Mouse (Mus musculus): ENCODE measurements around the gene 4921507P07Rik. TPM values are rescaled to one million over a fixed set of nuclear protein-coding genes. Genes with fewer than 3 reads are reported as not detected.
"Not testable (repeated sequence)": the region's sequence is repeated elsewhere in the genome, so short reads cannot be mapped to it uniquely, and the experiment has no call there.

The 4921507P07Rik gene
- 0.26 and 0.49 TPM in 2 replicates for polyA plus RNA-seq (2015; fragmentation: Nextera tagmentation; extraction: Ambion mirVana)

GRCm38 (mm10) chr6:50596301-50597211 is at the start of gene 4921507P07Rik:
TSS of gene 4921507P07Rik (minus strand) at chr6:50596632.
- Histone ChIP-seq H3K4me1 (peaks cover 15% of the 10 kb centered on the region; the same call in 1 of the 2 replicates), H3K9ac (peak within 1 kb of the TSS; percentile 35), H3K36me3 (no peaks in the 10 kb centered on the region), H3K27ac (replicated peaks) (no peak within 1 kb of the TSS), H3K4me3 (replicated peaks) (peak within 1 kb of the TSS; percentile 59), H3K27me3 (no peaks in the 10 kb centered on the region), H3K4me2 (replicated peaks) (peak within 1 kb of the TSS; percentile 99), H3K9me3 (replicated peaks) (no peaks in the 10 kb centered on the region)
- 1% methylated on average over 62 of the region's 62 CpGs for WGBS
- peak; percentile 97 for ATAC-seq (ENCODE audit: insufficient number of reproducible peaks, low FRiP score, low TSS enrichment, low read depth)

GRCm38 (mm10) chr6:50644701-50645100 is 48.3 kb upstream of the 4921507P07Rik start:
- ATAC-seq (ENCODE audit: insufficient number of reproducible peaks, low FRiP score, low TSS enrichment, low read depth): no peak
- Histone ChIP-seq H3K27me3 (no peaks in the 10 kb centered on the region), H3K4me2 (replicated peaks) (no peak overlapping the region), H3K9ac (no peak overlapping the region), H3K9me3 (replicated peaks) (no peaks in the 10 kb centered on the region), H3K4me1 (peaks cover 18% of the 10 kb centered on the region; the same call in 1 of the 2 replicates), H3K4me3 (replicated peaks) (no peak overlapping the region), H3K36me3 (no peaks in the 10 kb centered on the region), H3K27ac (replicated peaks) (no peak overlapping the region)
- WGBS: 41% methylated on average over 3 of the region's 3 CpGs

- Histone ChIP-seq H3K27me3 (no peaks in the 10 kb centered on the region), H3K4me3 (replicated peaks) (no peak overlapping the region), H3K4me1 (peaks cover 18% of the 10 kb centered on the region; the same call in 1 of the 2 replicates), H3K9ac (no peak overlapping the region), H3K4me2 (replicated peaks) (no peak overlapping the region), H3K27ac (replicated peaks) (no peak overlapping the region), H3K36me3 (no peaks in the 10 kb centered on the region), H3K9me3 (replicated peaks) (no peaks in the 10 kb centered on the region)
- no peak for ATAC-seq (ENCODE audit: insufficient number of reproducible peaks, low FRiP score, low TSS enrichment, low read depth)
- 30% methylated on average over 5 of the region's 5 CpGs for WGBS
Observed at GRCm38 (mm10) chr6:50641898-50642297, 45.5 kb upstream of the 4921507P07Rik start.

- Histone ChIP-seq H3K4me3 (replicated peaks) (no peak overlapping the region), H3K9me3 (replicated peaks) (no peaks in the 10 kb centered on the region), H3K4me1 (peaks cover 18% of the 10 kb centered on the region; the same call in 1 of the 2 replicates), H3K27me3 (no peaks in the 10 kb centered on the region), H3K9ac (no peak overlapping the region), H3K27ac (replicated peaks) (no peak overlapping the region), H3K36me3 (no peaks in the 10 kb centered on the region), H3K4me2 (replicated peaks) (no peak overlapping the region)
- WGBS: 59% methylated on average over 4 of the region's 4 CpGs
- ATAC-seq (ENCODE audit: insufficient number of reproducible peaks, low FRiP score, low TSS enrichment, low read depth): no peak
Observed at GRCm38 (mm10) chr6:50640377-50640776, 43.9 kb upstream of the 4921507P07Rik start.

- H3K27ac ChIP-seq (replicated peaks): no peak overlapping the region
- H3K4me1 ChIP-seq: peaks cover 13% of the 10 kb centered on the region; the same call in 1 of the 2 replicates
- H3K4me3 ChIP-seq (replicated peaks): no peak overlapping the region
- H3K36me3 ChIP-seq: no peaks in the 10 kb centered on the region
- no peak overlapping the region for H3K9ac ChIP-seq
- no peak overlapping the region for H3K4me2 ChIP-seq (replicated peaks)
- ATAC-seq (ENCODE audit: insufficient number of reproducible peaks, low FRiP score, low TSS enrichment, low read depth): no peak
- 37% methylated on average over 2 of the region's 2 CpGs for WGBS
- no peaks in the 10 kb centered on the region for H3K9me3 ChIP-seq (replicated peaks)
- H3K27me3 ChIP-seq: no peaks in the 10 kb centered on the region
Observed at GRCm38 (mm10) chr6:50639656-50640055, 43.2 kb upstream of the 4921507P07Rik start.

- not testable (repeated sequence) for H3K36me3 ChIP-seq; H3K9me3 ChIP-seq (replicated peaks); H3K4me2 ChIP-seq (replicated peaks); H3K4me3 ChIP-seq (replicated peaks); H3K27me3 ChIP-seq; H3K27ac ChIP-seq (replicated peaks); H3K4me1 ChIP-seq; ATAC-seq (ENCODE audit: insufficient number of reproducible peaks, low FRiP score, low TSS enrichment, low read depth); H3K9ac ChIP-seq
- WGBS: 63% methylated on average over 2 of the region's 2 CpGs
Observed at GRCm38 (mm10) chr6:50626170-50626569, 29.7 kb upstream of the 4921507P07Rik start.

- not testable (repeated sequence) for H3K9ac ChIP-seq; H3K4me2 ChIP-seq (replicated peaks); ATAC-seq (ENCODE audit: insufficient number of reproducible peaks, low FRiP score, low TSS enrichment, low read depth); H3K4me3 ChIP-seq (replicated peaks); H3K4me1 ChIP-seq; H3K9me3 ChIP-seq (replicated peaks); H3K27ac ChIP-seq (replicated peaks); H3K36me3 ChIP-seq; H3K27me3 ChIP-seq
- 87% methylated on average over 1 of the region's 1 CpGs for WGBS
Observed at GRCm38 (mm10) chr6:50618273-50618672, 21.8 kb upstream of the 4921507P07Rik start.

- 34% methylated on average over 4 of the region's 4 CpGs for WGBS
- H3K4me2 ChIP-seq (replicated peaks): no peak overlapping the region
Observed at GRCm38 (mm10) chr6:50601620-50602019, 5.2 kb upstream of the 4921507P07Rik start.

GRCm38 (mm10) chr6:50598560-50598959 is 2.1 kb upstream of the 4921507P07Rik start:
- no peak overlapping the region for H3K27ac ChIP-seq (replicated peaks)
- H3K4me3 ChIP-seq (replicated peaks): no peak overlapping the region
- H3K9me3 ChIP-seq (replicated peaks): no peaks in the 10 kb centered on the region
- no peak overlapping the region for H3K9ac ChIP-seq
- H3K4me1 ChIP-seq: peaks cover 15% of the 10 kb centered on the region; the same call in 1 of the 2 replicates
- no peak overlapping the region for H3K4me2 ChIP-seq (replicated peaks)
- no peaks in the 10 kb centered on the region for H3K36me3 ChIP-seq
- ATAC-seq (ENCODE audit: insufficient number of reproducible peaks, low FRiP score, low TSS enrichment, low read depth): no peak
- 44% methylated on average over 5 of the region's 5 CpGs for WGBS
- no peaks in the 10 kb centered on the region for H3K27me3 ChIP-seq

More at GRCm38 (mm10) chr6:50601620-50602019, 5.2 kb upstream of the 4921507P07Rik start:
- Histone ChIP-seq H3K4me1 (peaks cover 9% of the 10 kb centered on the region; the same call in 1 of the 2 replicates), H3K9me3 (replicated peaks) (no peaks in the 10 kb centered on the region), H3K9ac (no peak overlapping the region), H3K36me3 (no peaks in the 10 kb centered on the region), H3K27me3 (no peaks in the 10 kb centered on the region), H3K4me3 (replicated peaks) (no peak overlapping the region), H3K27ac (replicated peaks) (no peak overlapping the region)
- ATAC-seq (ENCODE audit: insufficient number of reproducible peaks, low FRiP score, low TSS enrichment, low read depth): no peak

GRCm38 (mm10) chr6:50594372-50594771 is 2.1 kb downstream of the 4921507P07Rik start:
- no peak overlapping the region for H3K27ac ChIP-seq (replicated peaks)
- no peak overlapping the region for H3K4me3 ChIP-seq (replicated peaks)
- no peaks in the 10 kb centered on the region for H3K9me3 ChIP-seq (replicated peaks)
- ATAC-seq (ENCODE audit: insufficient number of reproducible peaks, low FRiP score, low TSS enrichment, low read depth): no peak
- peaks cover 15% of the 10 kb centered on the region; the same call in 1 of the 2 replicates for H3K4me1 ChIP-seq
- H3K27me3 ChIP-seq: no peaks in the 10 kb centered on the region
- H3K9ac ChIP-seq: no peak overlapping the region
- 77% methylated on average over 2 of the region's 2 CpGs for WGBS
- no peaks in the 10 kb centered on the region for H3K36me3 ChIP-seq
- no peak overlapping the region for H3K4me2 ChIP-seq (replicated peaks)

- no peak overlapping the region for H3K4me3 ChIP-seq (replicated peaks)
- H3K27ac ChIP-seq (replicated peaks): no peak overlapping the region
- H3K9me3 ChIP-seq (replicated peaks): no peaks in the 10 kb centered on the region
- H3K27me3 ChIP-seq: no peaks in the 10 kb centered on the region
- no peak overlapping the region for H3K4me2 ChIP-seq (replicated peaks)
- H3K4me1 ChIP-seq: peaks cover 14% of the 10 kb centered on the region; the same call in 1 of the 2 replicates
- no peaks in the 10 kb centered on the region for H3K36me3 ChIP-seq
- ATAC-seq (ENCODE audit: insufficient number of reproducible peaks, low FRiP score, low TSS enrichment, low read depth): no peak
- 69% methylated on average over 10 of the region's 10 CpGs for WGBS
- no peak overlapping the region for H3K9ac ChIP-seq
Observed at GRCm38 (mm10) chr6:50593334-50593845, 3.0 kb downstream of the 4921507P07Rik start.

Measured in embryonic facial prominence, embryonic 15.5 days (tissue).